Mouse (Mus musculus): Measurements from ENCODE around the gene Tdrd1. TPM values are rescaled to one million over a fixed set of nuclear protein-coding genes. Genes with fewer than 3 reads are reported as not detected.
A peak's percentile ranks its signal among the peaks of the same experiment; 100 is the strongest.
"Not testable (repeated sequence)": the region's sequence is repeated elsewhere in the genome, so short reads cannot be mapped to it uniquely, and the experiment has no call there.

Tdrd1 gene
- 0.75 and 1.0 TPM in 2 replicates for polyA plus RNA-seq (2015; fragmentation: Nextera tagmentation; extraction: Ambion mirVana)

- Histone ChIP-seq H3K27me3 (replicated peaks; ENCODE audit: control insufficient read depth, insufficient read depth, low read length) (no peaks in the 10 kb centered on the region), H3K4me3 (replicated peaks; ENCODE audit: low read length) (peak within 1 kb of the TSS; percentile 13; the same call in 1 of the 2 replicates), H3K4me2 (ENCODE audit: low read length) (peak within 1 kb of the TSS; percentile 33), H3K27ac (ENCODE audit: low read length) (no peak within 1 kb of the TSS), H3K9ac (replicated peaks; ENCODE audit: low read depth, low read length) (no peak within 1 kb of the TSS), H3K4me1 (replicated peaks; ENCODE audit: control insufficient read depth, insufficient read depth, low read length) (peaks cover 5% of the 10 kb centered on the region), H3K9me3 (ENCODE audit: control insufficient read depth, low read length) (no peaks in the 10 kb centered on the region), H3K36me3 (ENCODE audit: control insufficient read depth, insufficient read depth) (no peaks in the 10 kb centered on the region)
- no peak for ATAC-seq
- WGBS, result 68% methylated on average over 44 of the region's 44 CpGs
Measured at GRCm38 (mm10) chr19:56826047-56826631, at the start of gene Tdrd1. TSS of gene Tdrd1 (plus strand) at chr19:56826209.

DNA sequence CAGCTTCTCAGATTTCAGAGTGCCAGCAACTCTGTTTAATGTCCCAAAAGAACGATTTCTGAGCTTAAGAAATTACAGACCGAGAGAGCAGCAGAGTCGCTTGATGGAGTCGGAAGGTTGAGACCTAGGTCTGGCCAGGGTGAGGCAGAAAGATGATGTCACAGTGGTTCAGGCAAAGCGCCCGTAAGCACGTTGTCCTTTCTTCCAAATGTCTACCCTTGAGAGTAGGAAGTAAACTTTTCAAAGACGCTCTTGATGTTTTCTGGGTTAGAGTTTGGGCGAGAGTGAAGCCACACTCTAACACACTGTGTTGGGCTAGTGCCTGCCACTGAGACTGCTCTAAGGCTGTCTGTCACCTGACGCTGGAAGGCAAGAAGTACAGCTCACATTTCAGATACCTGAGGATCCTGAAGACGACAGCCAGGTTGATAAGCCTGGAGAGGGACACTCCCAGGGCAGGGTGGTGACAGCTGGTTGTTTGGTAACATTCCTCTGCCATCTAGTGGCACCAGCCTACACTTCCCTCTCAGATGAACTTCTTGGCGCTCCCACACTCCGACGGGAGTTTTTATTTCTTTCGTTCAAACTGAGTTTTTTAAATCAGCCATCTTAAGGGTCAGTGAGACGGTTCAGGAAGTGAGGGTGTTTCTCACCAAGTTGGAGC, 49.2 kb upstream of the Tdrd1 start:
- 48% methylated on average over 16 of the region's 16 CpGs for WGBS
- ATAC-seq, result peak; percentile 61
- no peak overlapping the region for H3K9ac ChIP-seq (replicated peaks; ENCODE audit: low read depth, low read length)

GRCm38 (mm10) chr19:56778532-56778931, 47.5 kb upstream of the Tdrd1 start:
- WGBS, result 92% methylated on average over 7 of the region's 7 CpGs
- H3K4me3 ChIP-seq (replicated peaks; ENCODE audit: low read length); ATAC-seq: not testable (repeated sequence)

More for the DNA sequence above, 49.2 kb upstream of the Tdrd1 start:
- no peak overlapping the region for H3K4me3 ChIP-seq (replicated peaks; ENCODE audit: low read length)
- H3K9me3 ChIP-seq (ENCODE audit: control insufficient read depth, low read length), result no peaks in the 10 kb centered on the region
- peaks cover 20% of the 10 kb centered on the region for H3K4me1 ChIP-seq (replicated peaks; ENCODE audit: control insufficient read depth, insufficient read depth, low read length)
- no peaks in the 10 kb centered on the region for H3K36me3 ChIP-seq (ENCODE audit: control insufficient read depth, insufficient read depth)
- H3K27ac ChIP-seq (ENCODE audit: low read length), result no peak overlapping the region
- no peak overlapping the region for H3K4me2 ChIP-seq (ENCODE audit: low read length)
- H3K27me3 ChIP-seq (replicated peaks; ENCODE audit: control insufficient read depth, insufficient read depth, low read length), result peaks cover 11% of the 10 kb centered on the region

DNA sequence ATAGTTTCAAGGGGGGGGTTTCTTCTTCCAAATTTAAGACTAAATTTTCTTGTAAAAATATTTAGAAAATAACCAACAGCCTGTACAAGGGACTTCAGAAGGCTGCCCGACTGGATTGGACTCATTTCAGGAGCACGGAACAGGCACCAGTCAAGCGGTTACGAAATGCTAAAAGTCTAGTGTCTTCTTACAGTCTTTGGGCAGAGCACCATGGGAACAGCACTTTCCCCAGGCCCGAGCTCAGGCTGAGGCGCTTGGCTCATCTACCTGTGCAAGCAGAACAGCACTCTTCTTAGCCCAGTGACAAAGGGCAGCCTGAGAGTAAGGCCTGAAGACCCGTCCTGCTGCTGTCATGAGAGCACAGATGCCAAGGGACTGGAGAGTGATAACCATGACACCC, 38.1 kb upstream of the Tdrd1 start:
- H3K4me1 ChIP-seq (replicated peaks; ENCODE audit: control insufficient read depth, insufficient read depth, low read length), result no peaks in the 10 kb centered on the region
- no peaks in the 10 kb centered on the region for H3K9me3 ChIP-seq (ENCODE audit: control insufficient read depth, low read length)
- H3K27ac ChIP-seq (ENCODE audit: low read length), result no peak overlapping the region
- H3K27me3 ChIP-seq (replicated peaks; ENCODE audit: control insufficient read depth, insufficient read depth, low read length), result no peaks in the 10 kb centered on the region
- 92% methylated on average over 7 of the region's 7 CpGs for WGBS
- H3K4me3 ChIP-seq (replicated peaks; ENCODE audit: low read length), result no peak overlapping the region
- H3K9ac ChIP-seq (replicated peaks; ENCODE audit: low read depth, low read length), result no peak overlapping the region
- ATAC-seq, result no peak
- peaks cover 18% of the 10 kb centered on the region for H3K36me3 ChIP-seq (ENCODE audit: control insufficient read depth, insufficient read depth)
- H3K4me2 ChIP-seq (ENCODE audit: low read length), result no peak overlapping the region

More at GRCm38 (mm10) chr19:56778532-56778931, 47.5 kb upstream of the Tdrd1 start:
- H3K27ac ChIP-seq (ENCODE audit: low read length); H3K36me3 ChIP-seq (ENCODE audit: control insufficient read depth, insufficient read depth); H3K9me3 ChIP-seq (ENCODE audit: control insufficient read depth, low read length); H3K9ac ChIP-seq (replicated peaks; ENCODE audit: low read depth, low read length); H3K4me2 ChIP-seq (ENCODE audit: low read length): not testable (repeated sequence)
- peaks cover 11% of the 10 kb centered on the region for H3K27me3 ChIP-seq (replicated peaks; ENCODE audit: control insufficient read depth, insufficient read depth, low read length)
- peaks cover 16% of the 10 kb centered on the region for H3K4me1 ChIP-seq (replicated peaks; ENCODE audit: control insufficient read depth, insufficient read depth, low read length)

GRCm38 (mm10) chr19:56788952-56789351, 37.1 kb upstream of the Tdrd1 start:
- H3K4me1 ChIP-seq (replicated peaks; ENCODE audit: control insufficient read depth, insufficient read depth, low read length), result no peaks in the 10 kb centered on the region
- no peaks in the 10 kb centered on the region for H3K9me3 ChIP-seq (ENCODE audit: control insufficient read depth, low read length)
- WGBS, result 89% methylated on average over 5 of the region's 5 CpGs
- no peak overlapping the region for H3K4me2 ChIP-seq (ENCODE audit: low read length)
- ATAC-seq, result no peak
- H3K9ac ChIP-seq (replicated peaks; ENCODE audit: low read depth, low read length), result no peak overlapping the region
- H3K36me3 ChIP-seq (ENCODE audit: control insufficient read depth, insufficient read depth), result peaks cover 26% of the 10 kb centered on the region
- no peak overlapping the region for H3K27ac ChIP-seq (ENCODE audit: low read length)
- H3K27me3 ChIP-seq (replicated peaks; ENCODE audit: control insufficient read depth, insufficient read depth, low read length), result no peaks in the 10 kb centered on the region
- no peak overlapping the region for H3K4me3 ChIP-seq (replicated peaks; ENCODE audit: low read length)

DNA sequence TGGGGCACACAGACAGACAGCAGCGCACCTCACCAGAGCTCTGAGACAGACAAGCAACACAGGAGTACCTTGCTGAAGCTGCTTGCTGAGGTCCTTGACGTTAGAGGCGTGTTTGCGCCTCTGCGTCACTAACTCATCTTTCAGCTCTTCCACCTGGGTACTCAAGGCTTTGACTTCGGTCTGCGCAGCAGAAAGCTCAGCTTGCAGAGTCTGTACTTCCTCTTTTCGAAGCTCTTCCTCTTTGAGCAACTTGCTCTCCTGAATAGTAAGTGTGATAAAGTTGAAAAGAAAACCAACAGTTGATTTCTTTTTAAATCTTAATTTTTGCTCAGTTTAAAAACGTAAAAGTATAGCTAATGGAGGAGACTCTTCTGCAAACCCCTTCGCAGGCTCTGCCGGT, 28.6 kb upstream of the Tdrd1 start:
- Histone ChIP-seq H3K4me3 (replicated peaks; ENCODE audit: low read length) (no peak overlapping the region), H3K4me1 (replicated peaks; ENCODE audit: control insufficient read depth, insufficient read depth, low read length) (no peaks in the 10 kb centered on the region), H3K9me3 (ENCODE audit: control insufficient read depth, low read length) (no peaks in the 10 kb centered on the region), H3K36me3 (ENCODE audit: control insufficient read depth, insufficient read depth) (peaks cover 40% of the 10 kb centered on the region), H3K9ac (replicated peaks; ENCODE audit: low read depth, low read length) (no peak overlapping the region), H3K27ac (ENCODE audit: low read length) (no peak overlapping the region), H3K27me3 (replicated peaks; ENCODE audit: control insufficient read depth, insufficient read depth, low read length) (no peaks in the 10 kb centered on the region), H3K4me2 (ENCODE audit: low read length) (no peak overlapping the region)
- no peak for ATAC-seq
- 93% methylated on average over 11 of the region's 11 CpGs for WGBS

DNA sequence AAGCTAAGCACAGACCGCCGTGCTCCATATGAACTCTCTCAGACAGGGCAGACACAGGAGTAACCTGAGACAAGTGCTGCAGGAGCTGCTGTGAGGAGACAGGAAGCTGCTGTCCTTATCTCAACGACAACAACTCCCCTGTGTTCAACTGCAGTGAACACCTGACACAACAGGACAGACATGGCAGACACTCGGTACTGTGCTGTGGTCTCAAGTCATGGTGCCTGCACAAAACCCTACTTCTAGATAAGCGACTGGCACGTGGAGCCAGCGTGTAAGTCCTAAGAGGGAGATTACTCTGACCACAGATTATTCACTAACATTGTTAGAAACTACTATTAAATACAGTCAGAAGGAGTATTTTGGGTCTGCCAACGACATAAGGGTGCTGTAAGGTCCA, 25.8 kb upstream of the Tdrd1 start:
- Histone ChIP-seq H3K9me3 (ENCODE audit: control insufficient read depth, low read length) (no peaks in the 10 kb centered on the region), H3K27ac (ENCODE audit: low read length) (no peak overlapping the region), H3K36me3 (ENCODE audit: control insufficient read depth, insufficient read depth) (peaks cover 25% of the 10 kb centered on the region), H3K4me2 (ENCODE audit: low read length) (no peak overlapping the region), H3K4me3 (replicated peaks; ENCODE audit: low read length) (no peak overlapping the region), H3K4me1 (replicated peaks; ENCODE audit: control insufficient read depth, insufficient read depth, low read length) (no peaks in the 10 kb centered on the region), H3K27me3 (replicated peaks; ENCODE audit: control insufficient read depth, insufficient read depth, low read length) (no peaks in the 10 kb centered on the region), H3K9ac (replicated peaks; ENCODE audit: low read depth, low read length) (no peak overlapping the region)
- ATAC-seq, result no peak
- WGBS, result 90% methylated on average over 8 of the region's 8 CpGs

GRCm38 (mm10) chr19:56800930-56801655, 24.9 kb upstream of the Tdrd1 start:
- Histone ChIP-seq H3K9ac (replicated peaks; ENCODE audit: low read depth, low read length) (no peak overlapping the region), H3K27me3 (replicated peaks; ENCODE audit: control insufficient read depth, insufficient read depth, low read length) (no peaks in the 10 kb centered on the region), H3K36me3 (ENCODE audit: control insufficient read depth, insufficient read depth) (peaks cover 23% of the 10 kb centered on the region), H3K4me3 (replicated peaks; ENCODE audit: low read length) (no peak overlapping the region), H3K9me3 (ENCODE audit: control insufficient read depth, low read length) (no peaks in the 10 kb centered on the region), H3K4me1 (replicated peaks; ENCODE audit: control insufficient read depth, insufficient read depth, low read length) (no peaks in the 10 kb centered on the region), H3K4me2 (ENCODE audit: low read length) (no peak overlapping the region), H3K27ac (ENCODE audit: low read length) (no peak overlapping the region)
- no peak for ATAC-seq
- WGBS, result 87% methylated on average over 7 of the region's 7 CpGs

DNA sequence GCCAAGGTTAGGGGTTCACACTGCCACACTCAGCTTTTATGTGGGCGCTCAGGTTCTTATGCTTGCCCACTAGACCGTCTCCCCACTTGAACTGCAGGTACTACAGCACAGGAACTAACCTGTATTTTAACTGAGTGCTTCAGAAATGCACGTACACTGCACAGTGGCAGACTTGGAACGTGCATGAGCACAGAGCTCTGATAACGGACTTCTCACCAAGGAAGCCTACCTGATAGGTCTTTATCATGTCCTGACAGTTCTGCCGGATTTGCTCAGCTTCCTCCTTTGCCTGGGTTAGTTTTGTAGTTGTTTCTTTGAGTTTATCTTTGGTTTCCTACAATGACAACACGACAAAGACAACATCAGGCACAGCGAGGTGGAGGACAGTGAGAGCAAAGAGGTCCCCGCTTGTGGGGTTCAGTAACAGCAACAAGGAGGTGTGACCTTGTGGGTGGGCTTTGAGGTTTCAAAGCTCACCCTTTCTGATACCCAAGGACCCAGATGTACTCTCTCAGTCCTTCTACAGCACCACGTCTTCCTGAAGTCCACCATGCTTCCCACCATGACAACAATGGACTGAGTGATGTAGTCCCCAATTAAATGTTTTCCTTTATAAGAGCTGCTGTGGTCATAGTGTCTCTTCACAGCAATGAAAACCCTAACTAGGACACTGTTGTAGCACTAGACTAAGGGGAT, 24.2 kb upstream of the Tdrd1 start:
- Histone ChIP-seq H3K27me3 (replicated peaks; ENCODE audit: control insufficient read depth, insufficient read depth, low read length) (no peaks in the 10 kb centered on the region), H3K27ac (ENCODE audit: low read length) (no peak overlapping the region), H3K9me3 (ENCODE audit: control insufficient read depth, low read length) (no peaks in the 10 kb centered on the region), H3K9ac (replicated peaks; ENCODE audit: low read depth, low read length) (no peak overlapping the region), H3K36me3 (ENCODE audit: control insufficient read depth, insufficient read depth) (peaks cover 23% of the 10 kb centered on the region), H3K4me2 (ENCODE audit: low read length) (no peak overlapping the region), H3K4me3 (replicated peaks; ENCODE audit: low read length) (no peak overlapping the region), H3K4me1 (replicated peaks; ENCODE audit: control insufficient read depth, insufficient read depth, low read length) (no peaks in the 10 kb centered on the region)
- no peak for ATAC-seq
- 88% methylated on average over 10 of the region's 10 CpGs for WGBS

Data from forebrain, embryonic 16.5 days (tissue).